Mouse (Mus musculus) neural tube, postnatal 0 days (tissue): ENCODE measurements around the gene 1700018B08Rik. TPM values are rescaled to one million over a fixed set of nuclear protein-coding genes. Genes with fewer than 3 reads are reported as not detected.

Experiments used
- polyA plus RNA-seq: library from polyadenylated mRNA; unstranded; fragments of >200 nt; fragmentation: Nextera tagmentation; extraction: Ambion mirVana; gene quantifications from 2 replicates; pipeline ENCODE4 v1.2.1, GENCODE M21; 2015

1700018B08Rik gene
- not detected in 2 replicates for polyA plus RNA-seq

GRCm38 (mm10) chr8:121544276-121544785, at the start of gene 1700018B08Rik:
Gene 1700018B08Rik, minus strand, starts transcription at chr8:121544320.

GRCm38 (mm10) chr8:121590203-121591177, 46.4 kb upstream of the 1700018B08Rik start, which contains the start of gene Map1lc3b:
Gene Map1lc3b, plus strand, starts transcription at chr8:121590361.

GRCm38 (mm10) chr8:121578676-121579451, 34.7 kb upstream of the 1700018B08Rik start, which contains the start of gene Fbxo31:
Gene Fbxo31, minus strand, starts transcription at chr8:121578806.

Other genes starting within 250 kb of the 1700018B08Rik start
- 48.6 and 49.7 TPM in 2 replicates for gene Fbxo31, start 34.5 kb upstream of the 1700018B08Rik start, polyA plus RNA-seq
- gene Map1lc3b, start 46.0 kb upstream of the 1700018B08Rik start, polyA plus RNA-seq: 335 and 340 TPM in 2 replicates
- 12.1 and 15.1 TPM in 2 replicates for gene Zcchc14, start 108.6 kb upstream of the 1700018B08Rik start, polyA plus RNA-seq
- 122 and 135 TPM in 2 replicates for gene Jph3, start 185.3 kb upstream of the 1700018B08Rik start, polyA plus RNA-seq